Mouse (Mus musculus): ENCODE data around the gene Atp5b. TPM values are rescaled to one million over a fixed set of nuclear protein-coding genes. Genes with fewer than 3 reads are reported as not detected.
"Not testable (repeated sequence)": the region's sequence is repeated elsewhere in the genome, so short reads cannot be mapped to it uniquely, and the experiment has no call there.

The Atp5b gene
- total RNA-seq, 2 experiments from 2014 or later: 1,628 to 1,633 TPM

DNA sequence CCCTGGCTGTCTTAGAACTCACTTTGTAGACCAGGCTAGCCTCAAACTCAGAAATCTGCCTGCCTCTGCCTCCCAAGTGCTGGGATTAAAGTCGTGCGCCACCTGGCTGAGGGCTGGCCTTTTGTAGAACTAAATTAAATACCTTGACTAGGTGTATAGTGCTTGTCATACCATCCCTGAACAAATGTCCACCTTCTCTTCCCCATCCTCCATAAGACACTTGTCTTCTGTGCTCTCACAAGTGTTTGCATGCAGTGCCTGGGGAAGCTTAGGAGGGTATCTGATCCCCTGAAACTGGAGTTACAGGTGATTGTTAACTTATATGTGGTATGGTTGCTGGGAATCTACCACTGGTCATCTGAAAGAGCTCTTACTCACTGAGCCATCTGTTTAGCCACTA is 32.7 kb upstream of the Atp5b start:
- no peak for TF ChIP-seq CTCF (IDR thresholded peaks at IDR 0.05)
- no peak for DNase-seq (ENCODE audit: extremely low spot score in 1 of 2, low spot score in 2 of 2)
- intact Hi-C loops (cut with DNase I): no loop called here
- H3K4me3 ChIP-seq: no peak overlapping the region
- H3K27ac ChIP-seq: no peak overlapping the region

DNA sequence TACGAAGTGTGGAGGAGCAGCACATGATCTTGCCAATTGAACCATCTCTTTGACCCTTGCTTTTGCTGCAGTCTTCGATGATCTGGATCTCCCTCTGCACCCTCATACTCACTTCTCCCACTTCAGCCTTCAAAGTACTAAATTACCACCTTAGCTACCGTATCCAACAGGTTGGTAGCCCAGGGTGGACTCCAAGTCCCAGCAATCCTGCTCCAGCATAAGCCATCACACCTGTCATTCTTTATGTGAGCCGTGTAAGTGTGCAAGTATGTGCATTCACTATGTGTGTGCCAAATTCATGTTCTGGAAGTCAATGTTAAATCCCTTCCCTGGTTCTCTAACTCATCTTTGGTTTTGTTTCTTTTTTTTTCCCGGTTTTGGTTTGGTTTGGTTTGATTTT is 31.5 kb upstream of the Atp5b start:
- H3K4me3 ChIP-seq: no peak overlapping the region
- DNase-seq (ENCODE audit: extremely low spot score in 1 of 2, low spot score in 2 of 2): no peak
- H3K27ac ChIP-seq: no peak overlapping the region
- intact Hi-C loops (cut with DNase I): no loop called here
- TF ChIP-seq CTCF (IDR thresholded peaks at IDR 0.05): no peak

DNA sequence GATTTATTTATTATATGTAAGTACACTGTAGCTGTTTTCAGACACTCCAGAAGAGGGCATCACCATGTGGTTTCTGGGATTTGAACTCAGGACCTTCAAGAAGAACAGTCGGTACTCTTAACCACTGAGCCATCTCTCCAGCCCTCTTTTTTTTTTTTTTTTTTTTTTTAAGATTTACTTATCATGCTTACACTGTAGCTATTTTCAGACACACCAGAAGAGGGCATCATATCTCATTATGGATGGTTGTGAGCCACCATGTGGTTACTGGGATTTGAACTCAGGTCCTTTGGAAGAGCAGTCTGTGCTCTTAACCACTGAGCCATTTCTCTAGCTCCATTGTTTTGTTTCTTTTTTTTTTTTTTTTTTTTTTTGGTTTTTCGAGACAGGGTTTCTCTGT is 30.9 kb upstream of the Atp5b start:
- H3K27ac ChIP-seq; intact Hi-C loops (cut with DNase I); H3K4me3 ChIP-seq; DNase-seq (ENCODE audit: extremely low spot score in 1 of 2, low spot score in 2 of 2): not testable (repeated sequence)

DNA sequence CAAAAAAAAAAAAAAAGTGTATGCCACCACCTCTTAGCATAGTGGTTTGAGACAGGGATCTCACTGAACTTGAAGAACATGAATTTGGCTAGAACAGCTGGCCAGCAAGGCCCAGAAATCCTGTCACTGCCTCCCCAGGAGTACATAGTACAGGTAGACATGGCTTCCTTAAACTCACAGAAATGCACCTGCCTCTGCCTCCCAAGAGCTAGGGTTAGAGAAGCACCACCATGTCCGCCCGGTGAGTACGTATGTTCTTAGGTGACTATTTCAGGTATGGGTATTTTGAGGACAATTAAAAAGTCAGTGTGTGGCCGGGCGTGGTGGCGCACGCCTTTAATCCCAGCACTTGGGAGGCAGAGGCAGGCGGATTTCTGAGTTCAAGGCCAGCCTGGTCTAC is 30.1 kb upstream of the Atp5b start:
- Histone ChIP-seq H3K27ac (no peak overlapping the region), H3K4me3 (no peak overlapping the region)
- intact Hi-C loops (cut with DNase I): no loop called here
- no peak for TF ChIP-seq CTCF (IDR thresholded peaks at IDR 0.05)
- DNase-seq (ENCODE audit: extremely low spot score in 1 of 2, low spot score in 2 of 2): no peak

DNA sequence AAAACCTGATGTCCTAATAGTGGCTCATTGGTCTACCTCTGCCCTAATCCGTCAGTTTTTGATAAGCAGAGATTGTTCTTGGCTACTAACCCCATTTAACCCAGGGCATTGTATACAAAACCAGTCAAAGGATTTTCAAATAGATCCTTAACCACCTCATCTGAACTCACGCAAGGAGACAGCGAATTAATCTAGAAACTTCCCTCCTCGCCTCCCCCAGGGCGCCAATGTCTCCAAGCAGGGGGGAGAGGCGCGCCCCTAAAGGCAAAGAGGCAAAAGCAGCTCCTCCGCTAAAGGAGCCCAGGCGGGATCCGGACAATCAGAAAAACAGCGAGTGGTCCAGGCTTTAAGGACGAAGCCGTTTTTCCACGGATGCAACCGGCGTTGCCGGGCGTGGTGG is 24.9 kb upstream of the Atp5b start:
- Histone ChIP-seq H3K27ac (peak overlapping the region; percentile 92), H3K4me3 (peak overlapping the region; percentile 62)
- DNase-seq (ENCODE audit: extremely low spot score in 1 of 2, low spot score in 2 of 2): no peak
- TF ChIP-seq CTCF (IDR thresholded peaks at IDR 0.05): no peak; the same call in none of the 2 replicates
- intact Hi-C loops (cut with DNase I): loop anchor here (1.0 kb wide), 1 partner anchor 23 kb away; the partner anchor contains the start of gene Naca

DNA sequence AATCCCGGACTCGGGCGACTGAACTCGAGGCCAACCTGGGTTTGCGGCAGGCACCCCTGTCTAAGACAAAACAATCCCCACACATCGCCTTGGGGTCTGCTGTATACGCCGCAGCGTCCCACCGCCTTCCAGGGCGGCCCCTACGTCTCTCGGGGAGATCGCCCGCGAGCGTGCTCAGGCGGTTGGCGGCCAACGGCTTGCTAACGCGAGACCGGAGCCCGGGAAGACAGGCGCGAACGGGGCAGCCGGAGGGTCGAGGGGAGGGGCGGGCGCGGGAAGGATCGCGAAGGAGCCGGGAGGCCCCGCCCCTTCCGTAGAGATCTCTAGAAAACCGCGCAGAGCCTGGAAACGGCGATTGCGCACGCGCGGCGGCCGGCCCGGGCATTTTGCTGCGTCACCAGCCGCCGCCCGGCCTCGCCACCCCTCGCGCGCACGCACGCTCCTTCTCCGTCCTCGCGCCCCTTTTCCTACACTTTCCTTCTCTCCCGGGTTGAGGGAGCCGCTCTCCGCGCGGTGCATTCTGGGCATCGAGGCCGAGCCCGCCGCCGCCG is 24.4 kb upstream of the Atp5b start, which contains the start of gene Ptges3:
Gene Ptges3, plus strand, starts transcription at position 354 of the 551 bp plus-strand sequence.
- DNase-seq (ENCODE audit: extremely low spot score in 1 of 2, low spot score in 2 of 2): peak; percentile 98
- Histone ChIP-seq H3K4me3 (peak within 1 kb of the TSS; percentile 62), H3K27ac (peak within 1 kb of the TSS; percentile 92)
- no peak for TF ChIP-seq CTCF (IDR thresholded peaks at IDR 0.05)
- intact Hi-C loops (cut with DNase I): loop anchor here (1.0 kb wide), 1 partner anchor 23 kb away; the partner anchor contains the start of gene Naca

DNA sequence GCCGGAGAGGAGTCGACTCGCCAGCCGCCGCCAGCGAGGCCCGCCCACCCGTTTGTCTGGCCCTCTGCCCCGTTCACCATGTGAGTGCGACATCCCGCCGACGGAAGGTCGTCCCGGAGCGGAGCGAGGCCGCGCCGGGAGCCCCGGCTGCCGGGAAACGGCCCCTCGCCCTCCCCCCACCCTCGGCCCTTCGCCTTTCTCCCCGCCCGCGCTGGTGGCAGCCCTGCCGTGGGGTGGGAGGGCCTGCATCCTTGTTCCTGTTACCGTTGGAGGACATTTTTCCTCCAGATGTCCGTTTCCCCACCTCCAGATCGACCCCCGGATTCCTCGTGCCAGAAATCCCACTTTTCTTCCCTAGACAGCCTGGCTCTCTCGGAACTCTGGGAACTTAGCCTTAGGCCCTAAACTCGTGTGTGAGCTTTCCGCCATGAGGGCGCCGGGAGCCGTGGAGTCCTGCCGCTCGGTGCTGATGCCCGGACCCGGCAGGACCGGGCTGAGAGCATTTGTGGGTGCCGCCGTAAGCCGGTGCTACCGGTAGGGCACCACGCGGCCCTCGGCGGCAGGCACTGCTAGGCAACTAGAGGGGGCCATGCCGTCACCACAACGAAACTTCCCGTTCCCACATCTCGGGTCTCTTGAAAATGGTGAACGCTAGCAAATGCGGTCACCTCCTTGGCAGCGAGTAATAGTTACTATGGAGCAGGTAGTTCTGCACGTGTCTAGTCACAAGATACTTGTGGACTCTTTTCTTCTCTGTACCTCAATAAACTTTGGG is 23.7 kb upstream of the Atp5b start:
- DNase-seq (ENCODE audit: extremely low spot score in 1 of 2, low spot score in 2 of 2): peak; percentile 39 to 42
- Histone ChIP-seq H3K27ac (peak overlapping the region; percentile 92), H3K4me3 (peak overlapping the region; percentile 62)
- intact Hi-C loops (cut with DNase I): no loop called here
- no peak; the same call in 1 of the 2 replicates for TF ChIP-seq CTCF (IDR thresholded peaks at IDR 0.05)

DNA sequence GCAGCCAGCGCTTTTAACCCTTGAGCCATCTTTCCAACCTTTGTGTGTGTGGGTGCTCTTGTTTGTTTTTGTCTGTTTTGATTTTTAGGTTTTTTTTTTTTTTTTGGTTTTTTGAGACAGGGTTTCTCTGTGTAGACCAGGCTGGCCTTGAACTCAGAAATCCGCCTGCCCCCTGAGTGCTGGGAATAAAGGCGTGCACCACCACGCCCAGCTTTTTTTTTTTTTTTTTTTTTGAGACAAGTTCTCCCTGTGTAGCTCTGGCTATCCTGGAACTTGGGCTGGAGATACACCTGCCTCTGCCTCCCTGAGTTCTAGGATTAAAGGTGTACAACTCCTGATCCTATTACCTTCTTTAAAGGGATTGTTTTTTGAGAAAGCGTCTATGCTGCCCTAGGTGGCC is 22.0 kb upstream of the Atp5b start:
- H3K4me3 ChIP-seq: no peak overlapping the region; the same call in 1 of the 2 replicates
- DNase-seq (ENCODE audit: extremely low spot score in 1 of 2, low spot score in 2 of 2): no peak
- no peak for TF ChIP-seq CTCF (IDR thresholded peaks at IDR 0.05)

DNA sequence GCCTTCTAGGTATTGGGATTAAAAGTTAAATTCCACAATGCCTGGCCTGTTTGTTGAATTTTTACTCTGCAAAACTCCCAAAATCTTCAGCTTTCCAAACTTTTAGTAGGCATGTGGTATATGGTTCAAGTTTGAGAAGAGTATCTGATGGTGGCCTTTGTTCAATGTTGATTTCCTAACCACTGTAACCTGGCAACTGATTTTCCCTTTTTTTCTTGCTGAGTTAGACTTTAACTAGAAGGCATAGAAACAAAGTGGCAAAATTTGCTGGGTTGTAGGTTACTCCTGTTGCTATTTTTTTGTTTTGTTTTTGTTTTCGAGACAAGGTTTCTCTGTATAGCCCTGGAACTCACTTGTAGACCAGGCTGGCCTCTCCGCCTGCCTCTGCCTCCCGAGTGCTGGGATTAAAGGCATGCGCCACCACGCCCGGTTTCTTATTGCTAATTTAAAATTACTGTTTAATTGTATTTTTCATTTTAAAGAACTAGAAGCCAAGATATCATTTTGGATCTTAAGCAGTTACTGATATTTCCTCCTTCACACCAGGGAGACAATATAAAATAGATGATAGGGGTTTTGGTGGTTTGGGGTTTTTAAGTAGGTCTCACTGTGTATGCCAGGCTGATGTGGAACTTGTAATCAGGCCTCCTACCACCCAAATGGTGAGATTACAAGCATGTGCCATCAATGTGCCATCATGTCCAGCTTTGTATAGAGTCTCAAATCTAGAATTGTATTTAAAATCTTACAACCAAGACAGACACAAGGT is 20.7 kb upstream of the Atp5b start:
- no peak for DNase-seq (ENCODE audit: extremely low spot score in 1 of 2, low spot score in 2 of 2)
- intact Hi-C loops (cut with DNase I): no loop called here
- no peak for TF ChIP-seq CTCF (IDR thresholded peaks at IDR 0.05)

More for the DNA sequence above, 22.0 kb upstream of the Atp5b start:
- intact Hi-C loops (cut with DNase I): no loop called here
- H3K27ac ChIP-seq: no peak overlapping the region

DNA sequence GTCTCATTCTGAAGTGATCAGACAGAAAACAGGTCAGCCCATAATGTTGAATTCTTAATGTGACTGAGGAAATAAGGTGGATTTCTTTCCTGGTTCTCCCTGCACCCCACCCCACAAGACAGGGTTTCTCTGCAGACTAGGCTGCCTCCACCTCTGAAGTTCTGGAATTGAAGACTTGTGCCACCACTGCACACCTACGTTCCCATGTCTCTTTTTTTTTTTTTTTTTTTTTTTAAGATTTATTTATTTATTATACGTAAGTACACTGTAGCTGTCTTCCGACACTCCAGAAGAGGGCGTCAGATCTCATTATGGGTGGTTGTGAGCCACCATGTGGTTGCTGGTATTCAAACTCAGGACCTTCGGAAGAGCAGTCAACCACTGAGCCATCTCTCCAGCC is 17.0 kb upstream of the Atp5b start:
- Histone ChIP-seq H3K27ac (no peak overlapping the region), H3K4me3 (no peak overlapping the region)
- no peak for DNase-seq (ENCODE audit: extremely low spot score in 1 of 2, low spot score in 2 of 2)
- intact Hi-C loops (cut with DNase I): no loop called here
- TF ChIP-seq CTCF (IDR thresholded peaks at IDR 0.05): no peak; the same call in 1 of the 2 replicates

More for the DNA sequence above, 20.7 kb upstream of the Atp5b start:
- Histone ChIP-seq H3K27ac (no peak overlapping the region), H3K4me3 (no peak overlapping the region)

DNA sequence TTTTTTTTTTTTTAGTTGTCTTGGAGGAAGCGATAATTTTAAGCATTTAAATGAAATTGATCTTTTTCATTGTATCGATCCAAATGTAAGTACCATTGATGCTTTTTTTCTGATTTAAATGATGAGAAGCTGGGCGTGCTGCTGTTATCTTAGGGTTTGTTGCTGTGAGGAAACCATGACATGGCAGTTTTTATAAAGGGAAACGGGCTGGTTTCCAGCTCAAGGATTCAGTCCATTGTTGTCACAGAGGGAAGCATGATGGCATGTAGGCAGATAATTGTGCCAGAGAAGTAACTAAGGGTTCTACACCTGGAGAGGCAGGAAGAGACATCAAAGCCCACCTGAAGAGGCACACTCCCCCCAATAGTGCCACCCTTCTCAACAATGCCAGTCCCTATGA is 13.9 kb upstream of the Atp5b start:
- Histone ChIP-seq H3K4me3 (no peak overlapping the region), H3K27ac (no peak overlapping the region)
- no peak for DNase-seq (ENCODE audit: extremely low spot score in 1 of 2, low spot score in 2 of 2)

DNA sequence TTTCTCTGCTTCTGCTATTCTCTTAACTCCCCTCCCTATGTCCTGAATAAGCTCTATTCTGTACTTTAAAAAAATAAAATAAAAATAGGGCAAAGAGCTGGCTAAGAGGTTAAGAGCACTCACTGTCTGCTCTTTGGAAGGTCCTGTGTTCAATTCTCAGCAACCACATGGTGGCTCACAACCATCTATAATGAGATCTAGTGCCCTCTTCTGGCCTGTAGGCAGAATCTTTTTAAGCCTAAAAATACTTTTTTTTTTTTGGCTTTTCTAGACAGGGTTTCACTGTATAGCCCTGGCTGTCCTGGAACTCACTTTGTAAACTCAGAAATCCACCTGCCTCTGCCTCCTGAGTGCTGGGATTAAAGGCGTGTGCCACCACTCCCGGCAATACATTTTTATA is 12.6 kb upstream of the Atp5b start:
- DNase-seq (ENCODE audit: extremely low spot score in 1 of 2, low spot score in 2 of 2); intact Hi-C loops (cut with DNase I); H3K4me3 ChIP-seq; H3K27ac ChIP-seq: not testable (repeated sequence)
- TF ChIP-seq CTCF (IDR thresholded peaks at IDR 0.05): peak; percentile 8; the same call in 1 of the 2 replicates

More for the DNA sequence above, 13.9 kb upstream of the Atp5b start:
- intact Hi-C loops (cut with DNase I): no loop called here
- no peak for TF ChIP-seq CTCF (IDR thresholded peaks at IDR 0.05)

DNA sequence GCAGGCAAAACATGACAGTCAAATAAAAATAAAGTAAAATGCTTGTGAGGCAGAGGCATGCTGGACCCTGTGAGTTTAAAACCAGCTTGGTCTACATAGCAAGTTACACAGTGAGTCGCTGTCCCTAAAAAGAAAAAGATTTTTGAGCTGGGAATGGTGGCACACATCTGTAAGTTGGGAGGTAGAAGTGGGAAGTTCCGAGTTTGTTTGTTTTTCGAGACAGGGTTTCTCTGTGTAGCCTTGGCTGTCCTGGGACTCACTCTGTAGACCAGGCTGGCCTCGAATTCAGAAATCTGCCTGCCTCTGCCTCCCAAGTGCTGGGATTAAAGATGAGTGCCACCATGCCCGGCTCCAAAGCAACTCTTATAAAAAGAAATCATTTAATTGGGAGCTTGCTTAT is 4.8 kb upstream of the Atp5b start:
- H3K27ac ChIP-seq; intact Hi-C loops (cut with DNase I); H3K4me3 ChIP-seq; DNase-seq (ENCODE audit: extremely low spot score in 1 of 2, low spot score in 2 of 2): not testable (repeated sequence)
